Mouse (Mus musculus): ENCODE data around the gene Gm9747.

Gene Gm9747

DNA sequence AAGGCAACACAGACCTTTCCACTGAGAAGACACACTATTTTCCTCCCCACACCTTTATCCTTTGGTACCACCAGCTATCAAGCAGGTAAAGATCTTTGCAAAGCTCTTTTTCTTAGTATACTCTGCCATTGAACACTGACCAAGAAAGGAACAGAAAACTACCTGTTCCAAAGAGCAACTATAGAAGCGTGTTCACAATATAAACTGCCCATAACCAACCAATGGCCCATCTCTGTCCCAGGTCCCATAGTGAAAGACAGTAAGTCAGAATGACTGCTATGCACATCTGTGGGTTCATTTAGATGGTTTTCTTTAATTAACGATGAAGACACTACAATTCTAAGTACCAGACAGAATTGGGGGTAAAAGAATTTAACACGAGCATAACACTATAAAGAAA is at the start of gene Gm9747:
Gene Gm9747, plus strand, starts transcription at position 301 of the 400 bp plus-strand sequence.
- no peak for DNase-seq (ENCODE audit: inconsistent age in 2 of 2, low spot score in 1 of 2)

DNA sequence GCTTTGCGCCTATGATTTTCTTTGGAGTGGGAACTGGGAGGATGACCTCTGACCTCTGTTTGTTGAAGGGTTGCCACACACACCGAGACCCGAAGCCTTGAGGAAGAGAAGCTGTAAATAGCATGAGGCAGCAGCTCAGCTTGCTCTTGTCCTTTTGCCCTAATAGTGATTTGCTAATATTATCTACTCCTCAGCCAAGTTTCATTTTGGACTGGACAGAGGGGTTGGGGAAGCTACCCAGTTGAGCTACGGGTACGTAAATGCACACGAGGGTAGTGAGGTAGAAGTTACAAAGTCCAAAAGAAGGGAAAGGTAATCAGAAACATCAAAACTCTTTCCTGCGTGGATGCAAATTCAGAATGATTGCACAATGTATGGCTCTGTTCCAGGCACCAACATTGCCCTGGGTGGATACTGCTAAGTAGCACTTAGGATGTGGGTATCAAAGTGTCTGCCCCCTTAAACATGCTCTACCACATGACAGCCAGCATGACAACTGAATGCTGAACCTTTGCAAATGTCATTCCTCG is 48.9 kb upstream of the Gm9747 start:
- peak in 1 of 2 experiments; percentile 79 for DNase-seq (ENCODE audit: inconsistent age in 2 of 2, low spot score in 1 of 2)

DNA sequence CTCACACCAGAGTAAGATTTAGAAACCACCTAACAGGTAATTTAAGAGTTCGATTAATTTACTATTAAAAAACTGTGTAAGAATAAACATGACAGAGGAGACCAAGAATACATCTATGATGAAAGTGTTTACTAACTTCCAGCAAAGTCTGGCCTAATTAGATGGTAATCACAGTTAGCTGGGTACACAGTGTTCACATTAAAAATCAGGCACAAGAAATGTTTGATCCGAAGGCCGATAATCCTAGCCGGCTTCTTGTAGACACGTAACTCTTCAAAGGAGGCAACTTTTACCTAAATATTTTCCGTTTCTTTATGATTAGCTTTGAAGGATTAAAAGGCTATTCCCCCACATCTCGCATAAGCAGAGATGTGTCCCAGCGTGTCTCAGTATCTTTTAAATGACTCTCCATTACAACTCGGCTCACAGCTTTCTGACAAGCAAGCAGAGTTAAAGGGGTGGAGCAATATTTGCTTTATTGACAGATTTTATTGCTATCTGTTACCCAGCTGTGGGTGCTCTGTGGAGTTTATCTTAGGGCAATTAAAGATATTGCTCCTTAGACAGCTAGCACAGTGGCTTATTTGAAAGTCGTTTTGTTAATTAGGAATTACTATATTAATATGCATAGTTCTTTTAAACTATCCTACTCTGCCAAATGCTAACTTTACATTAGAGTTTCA is 44.2 kb upstream of the Gm9747 start:
- no peak for DNase-seq (ENCODE audit: inconsistent age in 2 of 2, low spot score in 1 of 2)

DNA sequence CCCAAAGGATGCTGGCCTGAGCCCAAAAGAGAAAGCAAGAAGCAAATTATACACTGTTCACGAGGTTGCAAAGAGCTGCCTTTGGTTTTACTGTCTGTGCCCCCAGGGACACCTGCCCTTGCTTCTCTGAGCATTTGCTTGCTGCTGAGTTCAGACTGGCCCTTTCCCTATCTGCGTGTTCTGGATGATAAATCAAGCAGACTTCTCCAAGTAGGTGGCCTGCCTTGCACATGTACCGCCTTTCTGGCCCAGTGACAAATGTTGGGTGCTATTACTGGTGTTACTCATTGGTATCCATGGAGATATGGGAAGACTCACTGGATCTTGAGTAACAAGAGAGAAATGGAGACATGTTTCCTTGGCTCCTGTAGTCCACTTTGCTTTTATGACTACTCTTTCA is 43.4 kb upstream of the Gm9747 start:
- peak; percentile 88 to 97 for DNase-seq (ENCODE audit: inconsistent age in 2 of 2, low spot score in 1 of 2)

DNA sequence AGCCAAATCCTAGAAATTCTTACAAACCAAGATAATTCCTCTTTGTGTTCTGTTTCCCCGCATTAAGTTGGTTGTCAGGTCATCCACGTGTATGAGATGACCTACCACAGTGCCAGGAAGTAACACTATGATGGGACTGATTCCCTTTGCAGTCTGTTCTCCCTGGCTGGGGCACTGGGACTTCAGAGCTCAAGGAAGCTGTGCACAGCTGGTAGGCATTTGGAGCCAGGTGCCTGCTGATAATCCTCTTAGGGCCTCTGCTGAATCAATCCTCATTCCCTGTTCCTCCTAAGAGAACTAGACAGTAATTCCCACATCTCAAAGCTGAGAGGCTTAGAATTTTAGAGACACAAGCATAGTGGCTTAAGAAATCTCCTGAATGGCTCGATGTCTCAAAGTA is 41.3 kb upstream of the Gm9747 start:
- no peak for DNase-seq (ENCODE audit: inconsistent age in 2 of 2, low spot score in 1 of 2)

DNA sequence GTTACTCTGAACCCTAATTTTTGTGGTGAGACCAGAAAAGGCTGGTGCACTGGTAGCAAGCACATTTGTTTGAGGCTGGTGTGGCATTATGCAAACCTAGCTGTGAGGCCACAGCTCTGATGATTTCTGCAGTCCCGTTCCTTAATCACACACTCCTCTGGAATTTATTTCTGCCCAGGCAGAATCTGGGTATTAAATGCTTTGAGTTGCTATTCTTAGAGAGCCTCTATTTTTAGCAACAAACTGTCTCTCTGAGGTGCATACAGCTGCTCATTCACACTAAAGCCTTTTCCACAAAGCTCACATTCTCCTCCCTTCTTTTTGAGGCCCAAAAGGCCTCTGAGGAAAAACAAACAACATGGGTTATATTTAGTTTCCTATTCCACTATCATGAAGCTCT is 33.0 kb upstream of the Gm9747 start:
- peak in 1 of 2 experiments; percentile 35 for DNase-seq (ENCODE audit: inconsistent age in 2 of 2, low spot score in 1 of 2)

DNA sequence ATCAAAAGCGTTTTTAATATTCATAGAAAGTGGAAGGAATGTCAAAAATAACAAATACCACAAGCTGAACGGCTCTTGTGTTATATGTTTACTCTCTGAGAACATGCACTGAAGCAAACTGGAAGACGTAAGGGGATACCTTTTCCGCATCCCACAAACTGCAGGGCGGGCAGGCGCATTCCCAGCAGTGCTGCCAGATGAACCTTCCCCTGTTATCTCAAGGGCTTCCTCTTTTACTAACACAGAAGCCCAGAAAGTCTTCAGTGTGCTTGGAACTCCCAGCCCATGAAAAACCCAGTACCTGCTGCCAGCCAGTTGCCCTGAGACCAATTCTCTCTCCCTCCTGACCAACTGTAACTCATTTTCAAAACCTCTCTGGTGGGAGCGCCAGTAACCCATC is 32.3 kb upstream of the Gm9747 start:
- DNase-seq (ENCODE audit: inconsistent age in 2 of 2, low spot score in 1 of 2): no peak

DNA sequence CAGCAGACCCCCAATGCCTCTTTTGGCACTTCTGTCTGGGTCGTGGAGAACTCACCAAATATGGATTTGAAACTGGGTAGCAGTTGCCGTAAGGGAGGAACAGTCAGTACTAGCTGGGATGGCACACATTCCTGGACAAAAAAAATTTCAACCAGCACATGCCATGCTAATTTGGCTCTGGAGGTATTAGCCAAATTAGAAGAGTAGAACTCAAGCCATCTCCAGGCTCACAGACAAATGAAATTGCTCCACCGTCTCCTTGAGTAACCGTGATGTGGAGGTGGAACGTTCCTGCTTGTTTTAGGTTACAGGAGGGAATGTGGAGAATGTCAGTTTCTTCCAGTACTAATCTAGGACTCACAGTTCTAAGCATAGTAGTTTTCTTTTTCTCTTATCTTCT is 25.4 kb upstream of the Gm9747 start:
- no peak for DNase-seq (ENCODE audit: inconsistent age in 2 of 2, low spot score in 1 of 2)

DNA sequence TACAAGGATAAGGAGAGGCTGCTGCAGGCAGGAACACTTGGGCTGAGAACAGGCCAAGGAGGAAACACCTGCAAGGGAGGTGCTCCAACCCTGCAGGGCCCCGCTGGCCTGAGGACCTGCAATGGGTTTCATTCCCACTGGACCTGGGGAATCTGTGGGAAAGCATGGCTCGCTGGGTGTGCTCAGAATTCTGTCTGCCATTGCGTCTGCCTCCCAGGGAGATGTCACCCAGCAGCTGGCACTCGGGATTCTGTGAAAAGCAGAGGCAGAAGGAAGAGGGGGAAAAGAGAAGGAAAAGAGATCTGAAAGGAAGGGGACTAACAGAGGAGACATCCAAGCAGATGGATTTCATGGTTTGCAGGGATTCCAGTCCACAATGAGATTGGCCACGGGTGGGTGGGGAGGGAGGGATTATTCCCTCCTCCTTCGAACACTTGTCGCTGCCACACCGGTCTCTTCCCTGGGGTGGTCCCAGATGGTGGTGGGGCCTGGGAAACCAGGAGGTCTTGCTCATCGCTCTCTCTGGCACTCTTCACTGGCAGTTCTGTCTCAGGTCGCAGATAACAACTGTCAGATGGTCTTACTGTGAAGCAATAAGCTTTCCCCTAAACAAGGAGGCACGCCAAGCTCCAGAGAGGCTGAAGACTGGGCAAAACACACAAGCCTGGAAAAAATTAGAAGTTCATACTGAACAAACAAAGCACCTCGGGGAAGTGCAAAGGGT is 12.1 kb upstream of the Gm9747 start:
- DNase-seq (ENCODE audit: inconsistent age in 2 of 2, low spot score in 1 of 2): no peak

DNA sequence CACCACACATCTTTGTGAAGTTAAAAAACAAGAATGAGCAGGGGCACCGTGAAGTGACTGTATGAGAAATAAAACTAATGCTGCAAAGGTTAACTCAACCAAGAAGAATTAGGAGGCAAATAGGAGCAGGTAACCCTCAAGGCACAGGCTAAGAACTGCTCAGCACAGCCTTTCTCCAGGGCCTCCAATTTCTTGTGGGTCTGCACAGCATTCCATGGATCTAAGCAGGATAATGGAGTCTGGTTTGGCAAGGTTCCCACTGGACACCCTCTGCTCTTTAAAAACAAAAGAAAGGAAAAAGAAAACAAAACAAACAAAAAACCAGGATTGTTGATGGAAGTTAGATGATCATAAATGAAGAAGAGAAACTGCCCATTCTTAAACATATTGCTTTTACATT is 11.4 kb upstream of the Gm9747 start:
- DNase-seq (ENCODE audit: inconsistent age in 2 of 2, low spot score in 1 of 2): peak in 1 of 2 experiments; percentile 33

DNA sequence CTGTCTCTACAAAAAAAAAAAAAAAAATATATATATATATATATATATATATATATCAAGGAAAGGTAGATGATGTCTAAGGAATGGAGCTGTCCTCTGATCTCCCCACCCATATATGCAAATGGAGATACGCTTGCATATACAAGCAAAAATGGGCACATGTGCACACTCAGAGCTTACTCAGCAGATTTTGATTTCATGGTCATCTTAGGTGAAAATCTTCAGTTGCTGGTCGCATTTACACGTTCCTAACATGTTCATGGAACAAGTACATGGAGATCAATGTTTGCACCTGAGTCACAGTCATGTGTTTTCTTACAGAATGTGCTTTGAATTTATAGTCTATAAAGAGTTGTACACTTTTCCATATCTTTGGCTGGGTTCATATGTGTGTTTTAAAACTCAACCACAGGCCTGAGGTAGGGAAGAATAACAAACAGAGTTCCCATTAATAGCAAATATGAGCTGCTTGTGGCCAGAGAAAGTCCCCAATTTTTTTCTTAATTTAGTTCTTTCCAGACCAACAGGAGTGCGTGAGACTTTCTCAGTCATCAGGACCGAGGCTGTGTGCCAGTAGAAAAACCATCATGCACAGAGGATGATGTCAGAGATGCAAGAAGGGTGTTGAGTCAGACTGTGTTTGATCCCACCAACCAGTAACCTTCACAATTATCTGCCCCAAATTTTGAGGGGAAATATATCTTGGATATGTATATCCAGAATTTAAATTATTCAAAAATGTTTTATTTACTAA is 9.7 kb upstream of the Gm9747 start:
- no peak for DNase-seq (ENCODE audit: inconsistent age in 2 of 2, low spot score in 1 of 2)

DNA sequence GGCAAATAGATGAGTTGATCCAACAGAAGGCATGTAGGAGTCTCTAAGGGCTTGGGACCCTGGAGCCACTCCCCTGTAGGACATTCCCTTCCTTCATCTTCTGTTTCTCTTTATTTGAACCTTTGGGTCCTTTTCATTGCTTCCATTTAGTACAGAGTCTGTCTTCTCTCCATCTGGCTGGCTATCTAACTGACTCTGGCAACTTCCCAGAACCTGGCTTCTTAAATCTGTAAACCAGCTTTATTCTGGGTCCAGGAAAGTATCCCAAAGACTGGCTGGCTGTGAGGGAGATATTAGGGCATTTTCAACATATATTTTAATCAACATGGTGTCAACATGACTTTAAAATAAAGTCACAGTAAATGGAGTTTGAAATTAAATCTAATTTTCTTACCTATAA is 4.1 kb upstream of the Gm9747 start:
- no peak for DNase-seq (ENCODE audit: inconsistent age in 2 of 2, low spot score in 1 of 2)

DNA sequence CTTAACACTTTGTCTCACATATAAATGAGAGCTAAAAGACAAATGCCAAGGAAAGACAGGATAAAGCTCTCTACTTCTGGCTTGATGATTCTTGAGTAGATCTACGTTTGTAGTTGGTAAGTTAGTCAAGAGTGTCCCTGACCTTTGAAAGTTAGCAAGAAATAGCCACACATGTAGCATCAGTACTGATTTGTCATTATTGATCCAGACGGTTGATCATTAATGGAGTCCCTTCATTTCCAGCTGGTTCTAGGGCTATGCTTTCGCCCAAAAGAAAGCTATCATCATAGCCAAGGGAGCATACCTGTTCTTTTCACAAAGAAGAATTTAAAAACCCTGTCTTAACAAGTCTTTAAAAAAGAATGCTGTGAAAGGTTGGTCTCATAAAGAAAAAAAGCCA is 1.7 kb downstream of the Gm9747 start:
- DNase-seq (ENCODE audit: inconsistent age in 2 of 2, low spot score in 1 of 2): no peak

DNA sequence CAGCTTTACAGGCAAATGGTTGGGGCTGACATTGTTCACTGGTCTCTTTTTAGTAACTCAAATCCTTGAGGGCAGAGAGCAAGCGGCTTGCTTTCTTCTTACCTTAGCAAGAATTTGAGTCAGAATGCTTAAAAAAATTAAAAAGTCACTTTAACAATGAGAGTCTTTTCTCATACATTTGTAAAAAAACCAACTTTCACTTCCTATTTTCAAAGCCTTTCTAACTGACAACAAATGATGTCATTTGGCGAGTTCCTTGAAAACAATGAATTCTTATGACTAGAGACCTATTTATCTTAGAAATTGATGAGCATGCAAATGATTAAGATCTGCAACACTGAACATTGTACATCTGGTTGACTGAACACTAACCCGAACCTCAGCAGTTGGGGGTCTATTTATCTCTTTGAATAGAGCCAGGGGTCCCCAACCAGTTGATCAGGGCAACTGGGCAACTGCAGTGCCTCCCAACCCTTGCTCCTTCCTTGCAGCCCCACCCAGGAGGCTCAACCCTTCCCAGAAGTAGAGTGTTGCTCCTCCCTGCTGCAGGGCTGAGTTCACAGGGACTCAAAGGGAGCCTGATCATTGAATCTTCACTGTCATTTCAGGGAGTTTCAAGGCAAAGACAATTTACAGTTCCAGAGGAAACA is 2.7 kb downstream of the Gm9747 start:
- DNase-seq (ENCODE audit: inconsistent age in 2 of 2, low spot score in 1 of 2): no peak

DNA sequence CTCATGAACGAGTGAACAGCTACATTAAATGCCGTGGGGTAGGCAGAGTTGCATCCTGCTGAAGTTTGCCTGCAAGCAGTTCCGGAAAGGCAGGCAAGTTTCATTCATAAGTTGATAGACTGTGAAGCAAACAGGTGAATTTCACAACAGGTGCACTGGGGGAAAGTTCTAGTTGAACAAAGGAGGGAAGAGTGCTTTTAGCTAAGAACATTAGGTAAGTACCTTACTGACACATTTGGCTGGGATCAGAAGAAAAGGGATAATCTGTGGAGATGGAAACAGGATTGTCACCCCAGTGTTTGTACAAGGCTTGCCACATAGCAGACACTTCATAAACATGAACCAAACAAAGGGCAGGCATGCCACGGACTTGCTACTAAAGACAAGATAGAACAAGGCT is 5.3 kb downstream of the Gm9747 start:
- DNase-seq (ENCODE audit: inconsistent age in 2 of 2, low spot score in 1 of 2): no peak

DNA sequence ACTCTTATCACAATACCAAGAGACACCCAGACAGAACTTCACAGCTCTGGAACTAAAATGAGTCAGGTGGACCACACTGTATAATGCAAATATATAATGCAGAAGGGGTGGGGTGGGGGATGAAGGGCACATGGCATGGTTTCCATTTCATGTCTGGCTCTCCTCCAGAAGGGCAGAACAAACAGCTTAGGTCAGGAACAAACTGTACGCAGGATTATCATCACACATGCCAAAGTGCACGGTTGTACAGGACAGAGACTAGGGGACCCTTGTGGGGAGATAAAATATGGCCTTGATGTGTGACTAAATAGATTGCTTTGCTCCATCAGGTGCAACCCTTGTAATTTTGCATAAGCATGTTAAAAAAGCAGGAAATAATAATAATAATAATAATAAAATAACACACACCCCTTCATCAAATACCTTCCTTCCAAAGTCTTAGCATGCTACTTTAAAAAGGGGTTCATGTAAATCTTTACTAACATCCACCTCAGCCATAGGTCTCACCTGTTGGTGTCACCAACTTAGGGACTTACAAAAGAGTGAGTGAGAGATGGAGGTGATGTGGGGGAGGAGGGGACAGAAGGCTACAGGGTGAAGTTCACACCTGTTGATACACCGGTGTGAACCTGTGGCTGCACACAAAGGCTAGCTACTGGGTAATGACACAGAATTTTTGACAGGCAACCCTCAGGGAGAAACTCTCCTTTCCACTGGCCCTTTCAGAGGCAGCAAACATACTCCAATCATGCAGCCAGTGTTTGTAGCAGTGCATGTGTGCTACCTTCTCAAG is 6.7 kb downstream of the Gm9747 start:
- peak in 1 of 2 experiments; percentile 43 for DNase-seq (ENCODE audit: inconsistent age in 2 of 2, low spot score in 1 of 2)

DNA sequence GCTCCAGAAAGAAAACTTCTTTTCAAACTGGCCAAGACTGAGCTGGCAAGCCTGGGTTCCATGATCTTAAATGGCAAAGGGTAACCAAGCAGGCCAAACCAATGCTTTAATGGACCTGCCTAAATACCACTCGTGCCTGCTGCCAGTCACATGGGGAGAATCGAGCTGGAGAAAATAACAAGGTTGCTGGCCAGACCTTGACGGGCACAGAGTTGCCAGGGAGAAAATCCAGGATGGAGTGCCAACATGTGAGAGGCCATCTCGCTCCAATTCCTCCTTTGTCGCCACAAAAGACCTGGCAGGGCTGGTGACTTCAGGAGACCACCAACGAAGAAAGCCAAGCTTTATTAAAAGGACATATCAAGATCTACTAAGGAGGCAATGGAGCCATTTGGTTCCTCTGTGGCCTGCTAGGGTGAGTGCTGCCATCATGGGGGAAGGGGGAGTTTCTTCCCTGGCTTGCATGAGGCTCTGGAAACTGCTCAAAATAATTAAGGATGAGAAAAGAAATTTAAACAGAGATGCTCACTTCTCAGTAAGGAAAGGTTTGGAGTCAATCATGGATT is 10.4 kb downstream of the Gm9747 start:
- peak; percentile 14 to 78 for DNase-seq (ENCODE audit: inconsistent age in 2 of 2, low spot score in 1 of 2)

DNA sequence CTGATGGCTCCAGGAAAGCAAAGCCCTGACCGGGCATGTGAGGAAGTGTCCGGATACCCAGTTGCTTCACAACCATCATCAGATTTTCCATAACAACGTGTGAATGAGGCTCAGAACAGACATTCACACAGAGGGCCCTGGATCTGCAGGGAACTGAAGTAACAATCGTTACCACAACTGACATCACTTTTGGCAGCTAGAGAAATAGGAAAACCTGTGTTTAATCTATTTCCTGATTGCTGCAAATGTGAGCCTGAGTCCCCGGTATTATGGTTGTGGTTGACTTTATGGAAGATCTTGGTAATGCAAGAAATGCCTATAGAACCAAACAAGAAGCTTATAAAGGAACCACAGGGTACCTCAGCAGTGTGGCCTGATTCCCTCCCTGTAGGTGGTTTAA is 12.1 kb downstream of the Gm9747 start:
- DNase-seq (ENCODE audit: inconsistent age in 2 of 2, low spot score in 1 of 2): no peak

DNA sequence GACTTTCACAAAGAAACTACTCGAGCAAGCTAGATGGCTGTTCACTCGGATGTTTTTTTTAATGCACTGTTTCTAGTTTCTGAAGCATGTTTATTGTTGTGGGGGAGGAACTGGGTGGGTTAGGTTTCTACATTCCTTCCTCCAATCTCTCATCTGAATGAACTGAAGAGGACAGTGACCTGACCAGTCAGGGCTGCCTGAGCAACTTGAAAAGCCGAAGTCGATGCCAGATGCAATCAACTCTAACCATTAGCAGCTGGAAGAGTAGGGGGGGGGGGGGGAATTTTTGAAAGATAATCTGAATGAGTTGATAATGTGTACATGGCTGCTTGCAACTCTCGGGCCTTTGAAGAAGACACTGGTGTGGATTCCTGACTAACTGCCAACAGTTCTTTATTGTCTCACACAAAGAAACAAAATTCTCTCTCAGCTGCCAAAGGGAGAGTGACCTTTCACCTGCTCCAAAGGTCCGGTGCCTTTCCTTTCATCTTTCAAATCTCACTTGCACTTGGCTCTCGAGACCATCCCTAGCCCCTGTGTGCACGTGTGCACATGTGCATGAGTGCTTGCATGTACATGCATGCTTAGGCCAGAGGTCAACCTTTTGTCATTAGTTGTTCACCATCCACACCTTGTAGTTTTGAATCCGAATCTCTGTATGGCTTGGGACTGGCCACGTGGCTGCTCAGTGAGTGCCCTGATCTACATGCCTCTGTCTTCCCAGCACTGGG is 14.5 kb downstream of the Gm9747 start:
- no peak for DNase-seq (ENCODE audit: inconsistent age in 2 of 2, low spot score in 1 of 2)
